Mouse (Mus musculus) c-Kit-positive CD71-positive TER-119-negative erythroid progenitor cells, embryonic 14.5 days (primary cell): ENCODE results near the gene Vsx2.

Experiments used
- DNase-seq: peaks from one replicate; pipeline ENCODE4 v3.0.0-alpha.2; 2013; ENCODE audit warnings: low read depth

The Vsx2 gene

DNA sequence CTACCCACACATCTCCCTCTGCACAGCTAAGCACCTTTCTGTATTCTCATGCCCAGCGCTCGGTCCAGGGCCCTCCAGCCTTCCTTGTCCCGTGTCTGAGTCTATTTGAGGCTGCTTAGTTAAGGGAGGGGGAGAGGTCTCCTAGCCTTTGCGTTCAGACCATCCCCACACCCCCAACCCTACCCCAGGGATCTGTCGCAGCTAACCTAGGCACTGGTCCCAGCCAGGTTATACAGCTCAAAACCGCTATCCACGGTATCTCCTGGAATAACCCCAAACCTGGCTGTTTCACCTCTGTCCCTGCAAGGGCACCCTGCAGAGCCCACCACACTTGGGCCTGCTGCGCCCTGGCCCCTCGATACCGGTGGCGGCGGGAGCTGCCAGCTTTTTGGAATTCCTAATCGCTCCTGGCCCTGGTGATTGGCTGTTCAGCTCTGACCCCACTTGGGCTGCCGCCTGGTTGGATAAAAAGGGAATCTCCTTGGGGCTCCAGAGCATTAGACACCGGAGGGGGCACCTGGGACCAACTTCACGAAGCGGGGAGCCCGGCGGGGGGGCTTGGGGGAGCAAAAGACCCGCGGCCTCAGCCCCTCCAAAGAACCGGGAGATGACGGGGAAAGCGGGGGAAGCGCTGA, at the start of gene Vsx2:
Gene Vsx2, plus strand, starts transcription at position 427 of the 635 bp plus-strand sequence.
- no peak for DNase-seq

DNA sequence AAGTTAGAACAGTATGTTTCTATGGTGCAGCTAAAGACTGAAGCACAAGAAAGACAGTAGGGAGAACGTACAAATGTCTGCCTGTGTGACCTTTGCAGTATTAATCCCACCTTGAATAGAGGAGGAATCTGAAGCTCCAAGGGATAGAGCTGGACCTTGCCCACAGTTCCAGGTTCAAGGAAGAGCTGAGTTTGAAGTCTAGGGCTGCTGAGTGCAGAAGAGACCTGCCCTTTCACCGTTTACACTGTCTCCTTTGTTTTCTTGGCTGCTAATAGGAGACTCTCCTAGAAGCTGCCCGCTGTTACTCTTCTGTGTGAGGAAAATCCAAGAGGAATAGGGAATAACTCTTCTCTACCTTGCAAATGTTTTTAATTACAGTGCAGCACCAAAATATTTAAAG, 45.8 kb upstream of the Vsx2 start:
- no peak for DNase-seq

DNA sequence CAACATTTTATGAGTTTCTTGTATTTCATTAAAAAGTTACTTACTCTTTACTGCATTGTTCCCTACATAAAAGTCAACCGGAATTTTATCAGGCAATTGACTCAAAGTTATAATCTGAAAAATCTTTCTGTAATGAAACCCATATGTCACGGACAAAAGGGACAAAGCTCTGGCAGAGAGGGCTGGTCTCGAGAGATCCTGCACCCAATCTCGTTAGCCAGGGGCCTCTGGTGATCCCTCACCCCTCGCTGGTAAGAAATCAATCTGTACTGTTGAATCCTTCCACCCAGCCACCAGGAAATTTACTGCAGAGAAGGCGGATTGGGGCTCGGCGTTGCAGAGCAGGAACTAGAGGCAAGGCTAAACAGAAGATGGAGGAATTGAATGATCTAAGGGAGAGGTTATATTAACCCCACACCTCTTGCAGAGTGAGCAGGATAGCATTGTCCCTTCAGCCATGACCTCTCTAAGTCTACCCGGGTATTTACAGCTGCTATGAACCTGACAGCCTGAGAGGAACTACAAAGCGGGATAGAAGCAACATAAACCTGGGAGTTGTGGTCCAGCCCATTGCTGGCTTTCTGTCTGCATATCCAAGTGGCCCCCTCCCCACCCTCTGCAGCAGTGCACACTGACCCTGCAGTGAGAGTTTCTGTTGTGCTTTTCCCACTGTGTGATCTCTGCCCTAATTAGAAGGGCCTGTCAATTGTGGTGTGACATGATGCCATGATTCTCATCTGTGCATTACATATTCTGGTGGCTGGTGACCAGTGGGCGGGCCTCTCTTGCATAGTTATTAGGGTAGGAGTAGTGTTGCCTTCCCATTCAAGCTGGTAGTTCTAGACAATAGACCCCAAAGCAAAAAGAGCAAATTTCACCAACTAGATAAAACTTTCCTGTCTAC, 45.2 kb upstream of the Vsx2 start:
- DNase-seq = no peak

DNA sequence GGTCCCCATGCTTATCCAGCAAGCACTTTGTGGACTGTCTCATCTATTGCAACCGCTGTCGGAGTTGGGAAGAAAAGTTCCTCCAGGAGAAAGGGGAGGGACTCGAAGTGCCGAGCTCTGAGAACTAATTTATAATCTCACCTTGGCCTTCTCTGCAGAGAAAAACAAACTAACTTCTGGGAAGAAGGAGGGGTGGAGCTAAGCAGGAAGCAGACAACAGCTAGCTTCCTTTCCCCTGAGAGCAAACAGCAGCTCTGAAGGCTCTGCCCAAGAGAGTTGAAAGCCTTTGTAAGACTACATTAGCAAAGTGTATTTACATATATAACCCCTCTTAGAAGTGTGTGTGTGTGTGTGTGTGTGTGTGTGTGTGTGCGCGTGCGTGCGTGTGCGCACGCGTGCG, 44.1 kb upstream of the Vsx2 start:
- DNase-seq = no peak

DNA sequence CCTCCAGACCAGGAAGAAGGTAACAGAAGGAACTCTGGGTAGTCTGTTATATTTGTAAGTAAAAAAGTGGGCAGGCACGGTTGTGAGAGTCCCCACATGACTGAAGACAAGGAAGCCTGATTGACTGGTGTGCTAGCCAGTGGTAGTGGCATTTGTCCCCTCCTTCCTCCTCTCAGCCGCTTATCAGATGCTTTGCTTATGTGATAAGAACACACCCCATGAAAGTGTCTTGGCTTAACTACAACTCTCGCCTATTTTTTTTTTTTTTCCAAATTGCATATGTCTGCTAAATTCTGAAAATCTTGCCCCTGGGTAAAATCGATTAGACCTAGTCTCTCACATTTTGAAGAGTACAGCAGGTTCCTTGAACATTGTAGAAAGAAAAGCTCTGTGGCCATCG, 39.1 kb upstream of the Vsx2 start:
- no peak for DNase-seq

DNA sequence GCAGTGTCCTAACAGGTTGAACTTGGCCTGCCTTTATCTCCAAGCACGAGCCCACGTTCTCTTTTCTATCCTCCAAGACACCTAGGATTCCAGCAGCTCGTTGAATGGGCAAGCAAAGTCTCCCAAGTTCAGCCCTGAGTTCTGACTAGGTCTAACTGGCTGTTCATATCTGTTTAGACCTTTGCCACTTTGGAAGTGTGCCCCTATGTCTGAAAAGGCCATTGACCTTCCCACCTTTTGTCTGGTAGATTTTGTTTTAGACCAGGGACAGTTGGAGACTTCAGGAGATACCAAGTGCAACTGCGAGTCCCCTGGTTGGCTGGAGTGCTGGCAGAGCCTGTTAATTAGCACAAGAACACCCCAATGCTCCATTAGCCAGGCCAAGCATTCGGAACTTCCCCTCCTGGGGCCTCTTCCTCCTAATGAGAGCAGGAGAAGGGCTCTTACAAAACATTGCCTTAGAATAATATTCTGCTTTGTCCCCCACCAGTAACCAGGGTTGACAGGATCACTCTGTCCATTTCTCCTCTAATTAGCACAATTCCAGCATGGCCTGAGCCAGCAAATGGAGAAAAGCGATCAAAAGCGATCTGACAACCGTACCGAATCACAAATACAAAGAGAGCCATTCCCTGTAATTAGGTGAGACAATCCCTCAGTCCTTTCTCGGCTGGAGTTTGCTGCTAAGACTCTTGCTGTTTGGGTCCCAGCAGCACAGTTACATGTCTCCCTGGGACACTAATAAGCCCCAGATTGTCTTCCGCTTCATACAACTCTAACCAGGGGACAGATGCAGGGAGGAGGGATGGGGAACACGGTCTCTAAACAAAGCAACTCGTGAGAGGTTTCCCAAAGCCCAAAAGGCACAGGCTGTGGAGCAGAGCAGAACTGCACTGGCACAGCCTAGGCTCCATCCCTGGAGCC, 37.4 kb upstream of the Vsx2 start:
- no peak for DNase-seq

DNA sequence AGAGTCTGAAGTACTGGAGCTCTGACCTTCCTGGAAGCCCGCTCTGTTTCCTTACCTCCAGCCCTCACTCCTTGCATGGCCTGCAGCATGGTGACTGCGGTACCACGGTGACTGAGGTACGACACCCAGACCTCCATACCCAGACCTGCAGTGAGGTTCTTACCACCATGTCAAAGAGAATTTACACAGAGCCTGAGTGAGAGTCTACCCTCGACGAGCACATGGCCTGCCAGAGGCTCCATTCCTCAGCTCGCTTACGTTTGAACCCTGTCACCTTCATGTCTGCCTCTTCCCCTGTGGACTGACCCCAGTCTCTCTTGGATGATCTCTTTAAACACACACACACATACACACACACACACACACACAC, 36.7 kb upstream of the Vsx2 start:
- DNase-seq = no peak

DNA sequence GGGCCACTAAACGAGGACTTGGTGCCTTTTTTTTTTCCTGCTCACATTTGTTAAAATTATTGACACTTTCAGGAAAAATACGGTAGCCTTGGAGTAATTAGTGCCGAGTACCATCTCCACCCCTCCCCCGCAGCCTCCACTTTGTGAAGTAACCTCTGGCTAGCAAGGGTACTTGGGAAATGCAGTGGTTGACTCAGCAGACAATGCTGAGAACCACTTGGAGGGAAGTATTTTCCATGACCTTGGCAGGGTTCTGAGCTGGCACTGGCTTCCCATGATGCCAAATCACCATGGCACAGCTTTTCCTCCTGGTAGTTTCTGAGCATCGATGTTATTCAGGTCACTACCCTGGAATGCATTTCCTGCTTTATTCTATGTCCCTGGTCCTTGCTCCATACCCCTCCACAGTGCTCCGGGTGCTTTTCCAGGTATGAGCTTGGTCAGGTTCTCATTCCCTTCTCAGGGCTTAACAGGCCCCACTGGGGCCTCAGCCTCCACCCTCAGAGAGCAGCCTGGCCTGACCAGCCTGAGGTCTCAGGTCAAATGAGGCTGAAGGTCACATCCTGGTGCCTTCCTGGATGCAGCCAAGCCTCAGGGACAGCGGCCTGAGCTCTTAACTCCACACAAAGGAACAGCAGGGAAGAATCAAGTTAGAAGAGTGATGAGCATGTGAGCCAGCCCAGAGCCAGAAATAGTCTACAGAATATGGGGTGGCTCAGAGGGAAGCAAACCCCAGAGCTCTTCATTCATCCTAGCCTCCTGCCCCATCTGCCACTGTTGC, 35.7 kb upstream of the Vsx2 start:
- no peak for DNase-seq

DNA sequence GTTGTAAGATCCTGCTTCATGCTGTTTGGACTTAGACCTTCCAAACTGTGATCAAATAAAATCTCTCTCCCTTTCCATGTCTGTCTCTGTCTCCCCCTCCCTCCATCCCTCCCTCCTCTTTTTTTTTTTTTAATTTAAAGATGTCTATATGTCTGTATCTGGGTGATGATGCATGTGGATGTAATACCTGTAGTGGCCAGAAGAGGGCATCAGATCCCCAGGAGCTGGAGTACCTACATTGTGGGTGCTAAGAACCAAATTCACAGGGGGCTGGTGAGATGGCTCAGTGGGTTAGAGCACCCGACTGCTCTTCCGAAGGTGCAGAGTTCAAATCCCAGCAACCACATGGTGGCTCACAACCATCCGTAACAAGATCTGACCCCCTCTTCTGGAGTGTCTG, 30.0 kb upstream of the Vsx2 start:
- DNase-seq = peak; percentile 36

DNA sequence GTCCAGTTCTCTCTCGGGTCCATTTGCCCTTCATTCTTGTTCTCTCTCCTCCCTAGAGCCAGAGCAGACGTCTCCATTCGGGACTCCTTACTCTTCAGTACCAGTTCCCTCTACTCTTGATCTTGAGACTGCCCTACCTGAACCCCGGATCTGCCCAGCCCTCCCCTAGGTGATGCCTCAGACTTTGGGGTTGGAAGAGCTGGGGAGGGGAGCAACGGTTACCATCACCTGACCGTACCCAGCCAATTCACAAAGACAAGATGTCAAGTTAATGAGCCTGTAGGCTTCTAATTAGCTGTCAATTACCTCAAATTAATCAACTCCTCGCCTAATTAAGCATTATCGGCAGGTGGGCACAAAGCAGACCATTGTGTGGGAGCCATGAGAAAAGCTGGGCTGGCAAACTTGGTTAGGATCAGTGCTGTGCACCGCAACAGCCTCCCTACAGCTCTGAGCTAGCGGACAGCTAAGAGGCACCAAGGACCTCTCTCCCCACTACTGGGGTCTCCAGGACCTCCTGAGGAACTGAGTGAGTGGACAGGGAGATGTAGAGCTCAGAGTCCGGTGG, 28.1 kb upstream of the Vsx2 start:
- DNase-seq = no peak

DNA sequence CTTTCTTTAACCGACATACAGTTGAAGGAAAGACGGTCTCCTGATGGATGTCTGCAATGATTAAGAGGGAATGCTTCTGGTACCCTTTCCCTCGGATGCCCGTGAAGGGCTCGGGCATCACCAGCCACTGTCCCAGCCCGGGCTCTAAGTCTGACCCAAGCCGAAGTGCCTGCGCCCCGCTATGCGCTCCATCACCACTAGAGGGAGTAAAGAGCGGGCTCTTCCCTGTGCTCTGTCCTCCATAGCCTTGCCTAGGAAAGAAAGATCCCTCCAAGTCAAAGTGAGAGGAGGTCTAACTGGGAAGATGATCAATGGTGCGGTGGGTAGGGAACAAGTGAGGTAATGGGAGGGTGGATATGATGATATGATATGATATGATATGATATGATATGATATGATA, 23.5 kb upstream of the Vsx2 start:
- peak; percentile 45 for DNase-seq

DNA sequence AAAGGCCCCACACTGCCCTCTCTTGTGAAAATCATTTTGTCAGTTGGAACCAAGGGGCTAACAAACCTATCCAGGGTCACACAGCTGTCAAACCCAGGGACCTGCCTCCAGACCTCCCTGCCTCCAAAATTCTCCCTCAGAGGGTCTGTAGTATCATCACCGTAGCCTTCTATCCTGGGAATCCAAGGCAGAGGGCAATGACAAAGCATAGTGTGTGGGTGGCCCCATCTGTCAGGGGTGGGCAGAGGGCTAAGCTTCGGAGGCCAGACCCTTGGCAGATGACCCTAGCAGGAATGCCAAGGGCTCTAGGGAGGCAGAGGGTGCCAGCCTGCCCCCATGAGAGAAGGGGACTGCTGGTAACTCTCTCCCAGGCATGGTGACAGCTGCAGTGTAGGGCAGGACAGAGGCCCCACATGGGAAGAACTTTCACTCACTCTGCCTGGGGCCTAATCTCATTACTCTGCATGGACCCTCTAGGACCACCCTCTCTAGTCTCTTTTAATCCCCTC, 22.9 kb upstream of the Vsx2 start:
- DNase-seq = no peak

DNA sequence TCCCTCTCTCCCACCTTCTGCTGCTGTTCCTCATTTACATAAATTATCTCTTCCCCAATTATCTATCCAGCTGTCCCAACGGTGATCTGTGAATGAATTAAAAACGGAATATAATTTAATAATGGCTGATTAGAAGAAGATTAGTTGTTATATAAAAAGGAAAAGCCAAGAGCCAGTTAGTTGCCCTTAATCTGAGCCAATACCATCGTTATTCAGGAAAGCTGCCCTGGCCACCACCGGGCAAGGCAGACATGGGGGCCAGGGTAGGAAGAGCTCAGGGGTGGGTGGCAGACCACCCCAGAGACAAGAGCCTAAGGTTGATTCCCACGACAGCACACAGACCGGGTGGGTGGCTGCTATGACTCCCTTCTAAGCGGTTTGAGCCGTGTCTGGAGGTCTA, 21.3 kb upstream of the Vsx2 start:
- DNase-seq = no peak

DNA sequence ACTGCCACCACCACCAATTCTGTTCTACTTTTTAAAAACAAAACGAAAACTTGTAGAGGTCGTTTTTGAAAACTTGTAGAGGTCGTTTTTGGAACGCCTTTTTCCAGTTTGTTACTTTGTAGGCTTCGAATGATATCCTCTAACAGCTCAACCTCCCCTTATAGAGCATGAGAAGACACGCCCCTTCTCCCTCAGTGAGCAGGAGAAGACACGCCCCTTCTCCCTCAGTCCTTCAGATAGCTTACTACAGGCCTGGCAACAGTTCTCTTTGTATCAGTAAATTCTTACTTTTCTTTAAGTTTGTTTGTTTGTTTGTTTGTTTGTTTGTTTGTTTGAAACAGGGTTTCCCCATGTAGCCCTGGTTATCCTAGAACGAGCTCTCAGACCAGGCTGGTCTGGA, 14.3 kb upstream of the Vsx2 start:
- DNase-seq = no peak

DNA sequence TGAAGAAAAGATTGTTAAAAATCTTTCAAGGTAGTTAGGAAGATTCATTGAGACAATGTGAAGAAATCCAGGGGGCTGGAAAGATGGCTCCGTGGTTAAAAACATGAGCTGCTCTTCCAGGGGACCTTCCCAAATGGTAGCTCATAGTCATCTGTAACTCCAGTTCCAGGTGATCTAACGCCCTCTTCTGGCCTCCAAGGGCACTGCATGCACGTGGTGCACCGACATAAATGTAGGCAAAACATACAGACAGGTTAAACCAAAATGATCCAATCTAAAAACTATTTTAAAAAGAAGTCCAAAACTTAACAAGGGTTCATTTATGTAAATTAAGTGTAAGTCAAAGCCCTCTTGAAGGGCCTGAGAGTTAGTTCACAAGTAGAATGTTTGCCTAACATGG, 7.0 kb upstream of the Vsx2 start:
- DNase-seq = no peak

DNA sequence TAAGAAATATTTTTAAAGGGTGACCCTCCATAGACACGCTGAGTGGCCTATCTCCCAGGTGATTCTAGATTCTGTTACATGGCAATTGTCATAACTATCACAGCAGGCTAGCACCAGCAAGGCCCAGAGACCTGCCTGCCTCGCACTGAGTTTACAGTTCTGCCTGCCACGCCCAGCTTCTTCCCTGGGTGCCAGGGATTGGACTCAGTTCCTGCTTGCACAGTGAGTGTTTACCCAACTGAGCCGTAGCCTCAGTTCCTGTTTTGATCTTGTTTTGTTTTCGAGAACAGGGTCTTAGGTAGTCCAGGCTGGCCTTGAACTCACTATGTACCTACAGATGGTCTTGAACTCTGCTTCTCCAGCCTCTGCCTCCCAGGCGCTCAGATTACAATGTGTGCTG, 2.0 kb upstream of the Vsx2 start:
- no peak for DNase-seq

DNA sequence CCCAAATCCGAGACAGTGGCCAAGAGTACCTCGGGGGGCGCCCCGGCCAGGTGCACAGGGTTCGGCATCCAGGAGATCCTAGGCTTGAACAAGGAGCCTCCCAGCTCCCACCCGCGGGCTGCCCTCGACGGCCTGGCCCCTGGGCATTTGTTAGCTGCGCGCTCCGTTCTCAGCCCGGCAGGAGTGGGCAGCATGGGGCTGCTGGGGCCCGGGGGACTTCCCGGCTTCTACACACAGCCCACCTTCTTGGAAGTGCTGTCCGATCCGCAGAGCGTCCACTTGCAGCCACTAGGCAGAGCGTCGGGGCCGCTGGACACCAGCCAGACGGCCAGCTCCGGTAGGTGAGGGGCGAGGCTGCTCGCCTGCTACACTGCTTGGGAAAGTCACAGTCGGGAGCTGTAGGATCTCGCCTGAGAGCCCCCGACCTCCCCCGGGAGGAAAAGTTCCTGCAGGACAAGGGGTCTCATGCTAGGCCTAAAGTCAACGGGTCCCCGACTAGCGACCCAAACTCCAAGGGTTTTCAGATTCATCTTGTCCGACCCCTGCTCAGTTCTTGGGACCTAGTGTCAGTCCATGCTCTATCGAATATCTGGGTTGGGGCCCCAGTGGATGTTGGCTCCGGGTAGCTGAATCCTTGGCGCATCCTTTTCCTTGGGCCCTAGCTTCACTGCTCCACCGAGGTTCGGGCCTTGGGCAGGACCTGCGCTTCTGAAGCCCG, 573 bp downstream of the Vsx2 start:
- no peak for DNase-seq

DNA sequence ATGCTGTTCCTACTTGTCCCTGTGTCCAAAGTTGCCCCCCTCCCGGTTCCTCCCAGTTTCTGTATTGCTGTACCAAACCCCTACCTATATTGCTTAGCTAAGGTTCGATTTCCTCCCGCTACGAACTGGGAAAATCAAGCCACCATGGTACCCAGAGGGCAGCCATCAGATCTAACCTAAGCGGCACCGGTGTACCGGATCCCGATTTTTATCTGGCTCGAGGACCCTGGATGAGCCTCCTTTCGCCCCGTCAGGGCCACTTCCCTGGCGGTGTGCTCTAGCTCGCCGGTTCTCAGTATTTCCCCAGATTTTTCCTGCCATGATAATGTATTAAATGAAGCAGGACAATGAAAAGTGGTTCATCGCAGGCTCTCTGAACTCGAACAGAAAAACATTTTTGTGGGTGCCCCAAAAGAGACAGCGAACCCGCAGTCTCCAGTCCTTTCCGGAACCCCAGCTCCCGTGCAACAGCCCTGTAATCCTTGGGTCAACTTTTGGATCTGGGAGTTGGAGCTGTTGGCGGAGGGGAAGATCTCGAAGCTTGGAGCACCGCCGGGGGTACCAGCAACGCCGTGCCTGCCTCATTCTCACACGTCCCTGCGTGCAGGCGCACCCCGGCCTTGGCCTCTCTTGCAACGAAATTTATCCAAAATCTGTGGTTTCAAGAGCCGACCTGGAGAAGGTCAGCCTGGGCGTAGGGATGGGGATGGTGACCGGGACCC, 1.3 kb downstream of the Vsx2 start:
- no peak for DNase-seq

DNA sequence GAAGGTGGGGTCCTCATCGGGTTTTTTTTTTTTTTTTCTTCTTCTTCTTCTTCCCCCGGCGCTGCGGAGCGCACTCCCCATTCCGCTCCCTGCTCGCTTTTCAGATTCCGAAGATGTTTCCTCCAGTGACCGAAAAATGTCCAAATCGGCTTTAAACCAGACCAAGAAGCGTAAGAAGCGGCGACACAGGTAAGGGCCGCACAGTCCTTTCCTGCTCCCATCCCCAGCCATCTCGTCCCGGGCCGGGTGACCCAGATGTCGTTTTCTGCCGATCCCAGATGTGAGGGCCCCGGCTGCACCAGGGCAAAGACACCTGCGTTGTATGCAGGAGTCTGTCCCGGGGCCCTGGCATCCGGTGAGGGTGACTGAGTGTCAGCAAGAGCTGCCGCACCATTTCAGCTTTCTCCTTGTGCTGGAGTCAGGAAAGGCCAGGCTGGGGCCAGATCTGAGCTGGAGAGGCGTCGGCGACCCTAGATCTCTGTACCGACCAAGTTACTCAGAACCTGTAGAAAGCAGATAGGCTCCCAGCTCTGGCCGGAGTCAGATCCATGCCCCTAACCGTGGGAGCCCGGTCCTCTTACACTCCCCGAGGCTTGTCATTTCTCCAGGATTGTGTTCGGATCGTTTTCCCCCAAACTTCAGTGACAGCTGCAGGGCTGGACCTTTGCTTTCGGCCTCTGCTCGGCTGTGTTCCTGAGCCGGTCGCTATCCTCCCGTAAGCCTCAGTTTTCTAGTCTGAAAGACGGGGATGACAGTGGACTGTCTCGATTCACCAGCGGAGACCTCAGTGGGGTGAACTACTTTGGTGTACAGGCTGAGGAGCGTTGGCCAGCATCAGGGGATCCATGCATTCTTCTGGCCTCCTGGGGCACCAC, 2.1 kb downstream of the Vsx2 start:
- DNase-seq = no peak
